Mouse (Mus musculus): ENCODE results near the gene Gstcd. TPM values are rescaled to one million over a fixed set of nuclear protein-coding genes. Genes with fewer than 3 reads are reported as not detected.

Gstcd gene
- polyA plus RNA-seq, 1 experiment from 2014 or later = 6.1 TPM

GRCm38 (mm10) chr3:133094305-133094704 lies 2.5 kb upstream of the Gstcd start:
- H3K9me3 ChIP-seq (replicated peaks) = no peaks in the 10 kb centered on the region
- ATAC-seq (ENCODE audit: insufficient number of reproducible peaks, low FRiP score, low TSS enrichment, low read depth) = no peak
- H3K9ac ChIP-seq = no peak overlapping the region
- WGBS = 61% methylated on average over 1 of the region's 1 CpGs
- H3K4me3 ChIP-seq (replicated peaks) = no peak overlapping the region
- H3K4me2 ChIP-seq (replicated peaks) = no peak overlapping the region
- no peaks in the 10 kb centered on the region for H3K27me3 ChIP-seq
- H3K36me3 ChIP-seq = peaks cover 20% of the 10 kb centered on the region
- peaks cover 22% of the 10 kb centered on the region for H3K4me1 ChIP-seq
- H3K27ac ChIP-seq (replicated peaks) = no peak overlapping the region

- 81% methylated on average over 1 of the region's 1 CpGs for WGBS
- Histone ChIP-seq H3K4me1 (peaks cover 22% of the 10 kb centered on the region), H3K27ac (replicated peaks) (no peak overlapping the region), H3K9me3 (replicated peaks) (no peaks in the 10 kb centered on the region), H3K9ac (no peak overlapping the region), H3K4me2 (replicated peaks) (peak overlapping the region; percentile 47), H3K36me3 (peaks cover 8% of the 10 kb centered on the region; the same call in 1 of the 2 replicates), H3K4me3 (replicated peaks) (peak overlapping the region; percentile 78), H3K27me3 (no peaks in the 10 kb centered on the region)
- ATAC-seq (ENCODE audit: insufficient number of reproducible peaks, low FRiP score, low TSS enrichment, low read depth) = no peak
Observed at GRCm38 (mm10) chr3:133092936-133093335, 1.1 kb upstream of the Gstcd start.

- ATAC-seq (ENCODE audit: insufficient number of reproducible peaks, low FRiP score, low TSS enrichment, low read depth) = no peak
- no peaks in the 10 kb centered on the region for H3K9me3 ChIP-seq (replicated peaks)
- H3K4me2 ChIP-seq (replicated peaks) = peak overlapping the region; percentile 47
- no peaks in the 10 kb centered on the region for H3K27me3 ChIP-seq
- H3K4me3 ChIP-seq (replicated peaks) = peak overlapping the region; percentile 78
- H3K9ac ChIP-seq = peak overlapping the region; percentile 71
- whole genome bisulfite sequencing = under 1% methylated on average over 7 of the region's 7 CpGs
- 0 out of 2 replicates have a peak, but pooled peaks cover 5% of the 10 kb centered on the region for H3K36me3 ChIP-seq
- H3K4me1 ChIP-seq = peaks cover 22% of the 10 kb centered on the region
- H3K27ac ChIP-seq (replicated peaks) = peak overlapping the region; percentile 99
Observed at GRCm38 (mm10) chr3:133092274-133092853, 531 bp upstream of the Gstcd start.

GRCm38 (mm10) chr3:133091121-133091663 lies 641 bp downstream of the Gstcd start:
- peak; percentile 75 for ATAC-seq (ENCODE audit: insufficient number of reproducible peaks, low FRiP score, low TSS enrichment, low read depth)
- Histone ChIP-seq H3K27me3 (no peaks in the 10 kb centered on the region), H3K4me2 (replicated peaks) (peak overlapping the region; percentile 59), H3K4me3 (replicated peaks) (peak overlapping the region; percentile 78), H3K36me3 (no peaks in the 10 kb centered on the region), H3K4me1 (peaks cover 22% of the 10 kb centered on the region), H3K27ac (replicated peaks) (peak overlapping the region; percentile 99), H3K9me3 (replicated peaks) (no peaks in the 10 kb centered on the region), H3K9ac (peak overlapping the region; percentile 88)
- WGBS = under 1% methylated on average over 44 of the region's 44 CpGs

- 5% methylated on average over 11 of the region's 11 CpGs for WGBS
- Histone ChIP-seq H3K9ac (peak overlapping the region; percentile 88), H3K27me3 (no peaks in the 10 kb centered on the region), H3K4me2 (replicated peaks) (peak overlapping the region; percentile 59), H3K4me1 (peaks cover 22% of the 10 kb centered on the region), H3K36me3 (no peaks in the 10 kb centered on the region), H3K27ac (replicated peaks) (peak overlapping the region; percentile 99), H3K9me3 (replicated peaks) (no peaks in the 10 kb centered on the region), H3K4me3 (replicated peaks) (peak overlapping the region; percentile 78)
- no peak for ATAC-seq (ENCODE audit: insufficient number of reproducible peaks, low FRiP score, low TSS enrichment, low read depth)
Observed at GRCm38 (mm10) chr3:133090247-133091120, 1.3 kb downstream of the Gstcd start.

- Histone ChIP-seq H3K4me1 (peaks cover 8% of the 10 kb centered on the region; the same call in 1 of the 2 replicates), H3K4me3 (replicated peaks) (no peak overlapping the region), H3K27me3 (no peaks in the 10 kb centered on the region), H3K4me2 (replicated peaks) (no peak overlapping the region), H3K9ac (no peak overlapping the region), H3K9me3 (replicated peaks) (no peaks in the 10 kb centered on the region), H3K36me3 (peaks cover 30% of the 10 kb centered on the region), H3K27ac (replicated peaks) (no peak overlapping the region)
- 41% methylated on average over 3 of the region's 3 CpGs for WGBS
- no peak for ATAC-seq (ENCODE audit: insufficient number of reproducible peaks, low FRiP score, low TSS enrichment, low read depth)
Observed at GRCm38 (mm10) chr3:133085858-133086257, 6.0 kb downstream of the Gstcd start.

- 82% methylated on average over 5 of the region's 5 CpGs for WGBS
- Histone ChIP-seq H3K27me3 (no peaks in the 10 kb centered on the region), H3K9ac (no peak overlapping the region), H3K4me3 (replicated peaks) (no peak overlapping the region), H3K4me2 (replicated peaks) (no peak overlapping the region), H3K36me3 (peaks cover 30% of the 10 kb centered on the region), H3K27ac (replicated peaks) (no peak overlapping the region), H3K4me1 (no peaks in the 10 kb centered on the region), H3K9me3 (replicated peaks) (no peaks in the 10 kb centered on the region)
- ATAC-seq (ENCODE audit: insufficient number of reproducible peaks, low FRiP score, low TSS enrichment, low read depth) = no peak
Observed at GRCm38 (mm10) chr3:133082736-133083135, 9.1 kb downstream of the Gstcd start.

- Histone ChIP-seq H3K9me3 (replicated peaks) (no peaks in the 10 kb centered on the region), H3K4me1 (no peaks in the 10 kb centered on the region), H3K4me3 (replicated peaks) (no peak overlapping the region), H3K27ac (replicated peaks) (no peak overlapping the region), H3K4me2 (replicated peaks) (no peak overlapping the region), H3K27me3 (no peaks in the 10 kb centered on the region), H3K9ac (no peak overlapping the region), H3K36me3 (peaks cover 5% of the 10 kb centered on the region)
- no peak for ATAC-seq (ENCODE audit: insufficient number of reproducible peaks, low FRiP score, low TSS enrichment, low read depth)
- WGBS = 94% methylated on average over 10 of the region's 10 CpGs
Observed at GRCm38 (mm10) chr3:133075560-133075959, 16.3 kb downstream of the Gstcd start.

- WGBS = 75% methylated on average over 2 of the region's 2 CpGs
- Histone ChIP-seq H3K4me2 (replicated peaks) (no peak overlapping the region), H3K9me3 (replicated peaks) (no peaks in the 10 kb centered on the region), H3K27me3 (no peaks in the 10 kb centered on the region), H3K27ac (replicated peaks) (no peak overlapping the region), H3K4me3 (replicated peaks) (no peak overlapping the region), H3K36me3 (peaks cover 8% of the 10 kb centered on the region), H3K9ac (no peak overlapping the region), H3K4me1 (no peaks in the 10 kb centered on the region)
- ATAC-seq (ENCODE audit: insufficient number of reproducible peaks, low FRiP score, low TSS enrichment, low read depth) = no peak
Observed at GRCm38 (mm10) chr3:133052068-133052467, 39.8 kb downstream of the Gstcd start.

- no peak for ATAC-seq (ENCODE audit: insufficient number of reproducible peaks, low FRiP score, low TSS enrichment, low read depth)
- H3K4me3 ChIP-seq (replicated peaks) = no peak overlapping the region
- H3K4me1 ChIP-seq = no peaks in the 10 kb centered on the region
- 85% methylated on average over 7 of the region's 7 CpGs for WGBS
- H3K9me3 ChIP-seq (replicated peaks) = no peaks in the 10 kb centered on the region
- H3K27ac ChIP-seq (replicated peaks) = no peak overlapping the region
- no peaks in the 10 kb centered on the region for H3K27me3 ChIP-seq
- H3K36me3 ChIP-seq = no peaks in the 10 kb centered on the region
- H3K9ac ChIP-seq = no peak overlapping the region
- no peak overlapping the region for H3K4me2 ChIP-seq (replicated peaks)
Observed at GRCm38 (mm10) chr3:133033145-133033755, 58.6 kb downstream of the Gstcd start.

GRCm38 (mm10) chr3:133026977-133027376 lies 64.9 kb downstream of the Gstcd start:
- no peak for ATAC-seq (ENCODE audit: insufficient number of reproducible peaks, low FRiP score, low TSS enrichment, low read depth)
- H3K9ac ChIP-seq = no peak overlapping the region
- H3K4me1 ChIP-seq = no peaks in the 10 kb centered on the region
- H3K36me3 ChIP-seq = no peaks in the 10 kb centered on the region
- no peak overlapping the region for H3K4me2 ChIP-seq (replicated peaks)
- H3K4me3 ChIP-seq (replicated peaks) = no peak overlapping the region
- WGBS = 49% methylated on average over 2 of the region's 2 CpGs
- no peaks in the 10 kb centered on the region for H3K27me3 ChIP-seq
- H3K9me3 ChIP-seq (replicated peaks) = no peaks in the 10 kb centered on the region
- no peak overlapping the region for H3K27ac ChIP-seq (replicated peaks)

Measured in embryonic facial prominence, embryonic 15.5 days (tissue).